Mouse (Mus musculus): ENCODE measurements around the gene Ccl5. TPM values are rescaled to one million over a fixed set of nuclear protein-coding genes. Genes with fewer than 3 reads are reported as not detected.
"Not testable (repeated sequence)": the region's sequence is repeated elsewhere in the genome, so short reads cannot be mapped to it uniquely, and the experiment has no call there.

Ccl5 gene
- polyA plus RNA-seq, 1 experiment from 2014 or later, result 1.8 TPM

DNA sequence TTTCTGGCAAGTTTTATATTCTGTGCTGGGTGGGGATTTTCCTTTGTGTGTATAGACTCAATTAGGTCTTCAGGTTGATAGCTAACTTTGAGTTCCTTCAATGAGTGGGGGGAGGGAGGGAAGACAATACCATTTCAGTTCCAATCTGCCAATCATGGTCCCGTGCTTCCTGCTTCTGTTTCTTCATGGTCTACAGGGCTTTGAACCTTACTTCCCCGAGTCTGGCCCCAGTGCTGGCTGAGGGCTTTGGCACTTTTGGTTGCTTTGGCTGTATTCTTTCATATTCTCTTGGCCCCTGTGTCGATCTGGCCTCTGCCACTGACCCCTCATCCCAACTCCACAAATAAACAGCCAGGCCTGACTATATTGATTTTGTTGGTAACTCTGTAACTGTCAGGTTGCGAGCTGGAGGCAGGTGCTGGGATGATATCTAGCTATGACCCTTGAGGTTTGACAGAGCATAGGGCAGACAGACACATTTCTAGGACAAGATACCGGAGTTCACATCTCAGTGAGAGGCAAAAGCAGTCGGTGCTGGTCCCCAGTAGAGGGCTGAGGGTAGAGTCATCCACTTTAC lies 32.1 kb upstream of the Ccl5 start:
- Histone ChIP-seq H3K9ac (ENCODE audit: low read depth, low read length) (no peak overlapping the region), H3K4me1 (replicated peaks; ENCODE audit: control insufficient read depth, insufficient read depth, low read length) (no peaks in the 10 kb centered on the region), H3K9me3 (ENCODE audit: control insufficient read depth) (no peaks in the 10 kb centered on the region), H3K27ac (ENCODE audit: low read depth, low read length) (no peak overlapping the region), H3K4me2 (replicated peaks; ENCODE audit: low read depth) (no peak overlapping the region), H3K36me3 (ENCODE audit: control insufficient read depth, insufficient read depth) (no peaks in the 10 kb centered on the region), H3K4me3 (ENCODE audit: low read depth, low read length) (no peak overlapping the region), H3K27me3 (replicated peaks; ENCODE audit: control insufficient read depth, insufficient read depth, low read length) (no peaks in the 10 kb centered on the region)
- WGBS, result 42% methylated on average over 6 of the region's 6 CpGs
- no peak for ATAC-seq
- TF ChIP-seq CTCF (IDR thresholded peaks at IDR 0.05; ENCODE audit: low read depth), result no peak

DNA sequence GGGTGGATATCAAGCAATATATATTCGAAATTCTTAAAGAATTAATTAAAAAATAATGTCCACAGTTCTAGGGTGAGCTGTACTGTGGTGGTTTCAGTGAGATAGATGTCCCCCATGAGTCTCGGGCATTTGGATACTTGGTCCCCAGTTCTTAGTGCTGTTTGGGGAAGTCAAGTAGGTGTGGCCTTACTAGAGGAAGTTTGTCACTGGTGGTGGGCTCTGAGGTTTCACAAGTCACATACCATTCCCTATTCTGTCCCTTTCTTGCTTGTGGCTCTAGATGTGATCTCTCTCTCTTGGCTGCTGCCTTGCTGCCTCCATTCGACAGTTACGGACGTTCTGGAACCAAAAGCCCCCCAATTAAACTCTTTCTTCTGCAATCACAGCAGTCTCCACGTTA lies 30.1 kb upstream of the Ccl5 start:
- Histone ChIP-seq H3K27ac (ENCODE audit: low read depth, low read length) (no peak overlapping the region), H3K9me3 (ENCODE audit: control insufficient read depth) (no peaks in the 10 kb centered on the region), H3K4me1 (replicated peaks; ENCODE audit: control insufficient read depth, insufficient read depth, low read length) (no peaks in the 10 kb centered on the region), H3K9ac (ENCODE audit: low read depth, low read length) (no peak overlapping the region), H3K36me3 (ENCODE audit: control insufficient read depth, insufficient read depth) (no peaks in the 10 kb centered on the region), H3K4me2 (replicated peaks; ENCODE audit: low read depth) (no peak overlapping the region), H3K27me3 (replicated peaks; ENCODE audit: control insufficient read depth, insufficient read depth, low read length) (no peaks in the 10 kb centered on the region), H3K4me3 (ENCODE audit: low read depth, low read length) (no peak overlapping the region)
- no peak for TF ChIP-seq CTCF (IDR thresholded peaks at IDR 0.05; ENCODE audit: low read depth)
- whole genome bisulfite sequencing, result 85% methylated on average over 6 of the region's 6 CpGs
- ATAC-seq, result no peak

DNA sequence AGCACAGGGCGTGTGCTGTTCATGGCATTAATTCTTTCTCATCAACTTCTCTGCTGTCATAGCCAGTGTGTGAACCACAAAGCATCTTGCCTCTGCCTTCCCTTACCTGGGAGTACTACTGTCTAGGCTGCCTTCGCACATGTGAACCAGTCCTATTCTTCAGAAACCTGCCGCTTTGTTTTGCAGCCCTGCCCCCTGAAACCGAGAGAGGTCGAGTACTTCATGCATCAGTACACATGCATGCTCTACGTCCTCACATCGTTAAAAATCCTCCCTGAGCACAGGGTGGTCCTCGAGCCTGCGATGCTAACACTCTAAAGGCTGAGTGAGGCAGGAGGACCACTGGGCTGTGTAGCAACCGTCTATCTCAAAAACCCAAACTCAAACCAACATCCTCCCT lies 26.8 kb upstream of the Ccl5 start:
- H3K9me3 ChIP-seq (ENCODE audit: control insufficient read depth), result no peaks in the 10 kb centered on the region
- H3K27ac ChIP-seq (ENCODE audit: low read depth, low read length), result no peak overlapping the region
- ATAC-seq, result no peak
- no peaks in the 10 kb centered on the region for H3K27me3 ChIP-seq (replicated peaks; ENCODE audit: control insufficient read depth, insufficient read depth, low read length)
- 78% methylated on average over 10 of the region's 10 CpGs for WGBS
- no peak overlapping the region for H3K4me3 ChIP-seq (ENCODE audit: low read depth, low read length)
- TF ChIP-seq CTCF (IDR thresholded peaks at IDR 0.05; ENCODE audit: low read depth), result no peak
- no peaks in the 10 kb centered on the region for H3K36me3 ChIP-seq (ENCODE audit: control insufficient read depth, insufficient read depth)
- H3K9ac ChIP-seq (ENCODE audit: low read depth, low read length), result no peak overlapping the region
- no peak overlapping the region for H3K4me2 ChIP-seq (replicated peaks; ENCODE audit: low read depth)
- H3K4me1 ChIP-seq (replicated peaks; ENCODE audit: control insufficient read depth, insufficient read depth, low read length), result no peaks in the 10 kb centered on the region

DNA sequence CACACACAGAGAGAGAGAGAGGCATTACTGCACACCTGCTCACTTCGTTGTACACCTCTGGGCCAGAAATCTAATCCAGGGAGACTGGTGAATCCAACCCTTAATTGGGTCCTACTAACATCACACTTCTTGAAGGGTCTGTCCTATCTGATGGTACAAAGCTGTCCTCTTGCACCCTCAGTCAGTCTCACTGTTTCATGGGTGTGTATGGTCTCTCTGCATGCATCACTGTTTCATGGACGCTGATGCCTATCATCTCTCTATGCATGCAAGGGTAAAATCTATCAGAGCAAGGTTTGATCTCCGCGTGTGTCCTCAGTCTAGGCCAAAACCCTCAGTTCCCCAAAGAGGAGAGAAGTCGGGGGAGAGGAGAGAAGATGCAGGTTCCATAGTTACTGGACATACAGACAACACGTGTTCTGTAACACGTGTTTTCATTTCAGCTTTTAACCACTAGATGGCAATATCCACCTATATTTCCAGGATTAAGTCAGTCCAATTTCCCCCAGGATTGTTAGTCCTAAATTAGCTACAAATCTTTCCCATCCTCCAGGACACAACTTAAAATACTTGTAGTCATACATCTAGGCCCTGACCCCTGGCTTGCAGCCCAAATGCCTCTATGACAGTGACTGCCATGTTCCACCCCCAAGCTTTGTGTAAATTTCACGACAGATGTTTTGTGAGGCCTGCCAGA lies 25.9 kb upstream of the Ccl5 start:
- 31% methylated on average over 8 of the region's 8 CpGs for WGBS
- Histone ChIP-seq H3K9me3 (ENCODE audit: control insufficient read depth) (no peaks in the 10 kb centered on the region), H3K27me3 (replicated peaks; ENCODE audit: control insufficient read depth, insufficient read depth, low read length) (no peaks in the 10 kb centered on the region), H3K4me3 (ENCODE audit: low read depth, low read length) (no peak overlapping the region), H3K4me1 (replicated peaks; ENCODE audit: control insufficient read depth, insufficient read depth, low read length) (no peaks in the 10 kb centered on the region), H3K4me2 (replicated peaks; ENCODE audit: low read depth) (no peak overlapping the region), H3K9ac (ENCODE audit: low read depth, low read length) (no peak overlapping the region), H3K36me3 (ENCODE audit: control insufficient read depth, insufficient read depth) (no peaks in the 10 kb centered on the region), H3K27ac (ENCODE audit: low read depth, low read length) (no peak overlapping the region)
- no peak for ATAC-seq
- peak; percentile 87 for TF ChIP-seq CTCF (IDR thresholded peaks at IDR 0.05; ENCODE audit: low read depth)

DNA sequence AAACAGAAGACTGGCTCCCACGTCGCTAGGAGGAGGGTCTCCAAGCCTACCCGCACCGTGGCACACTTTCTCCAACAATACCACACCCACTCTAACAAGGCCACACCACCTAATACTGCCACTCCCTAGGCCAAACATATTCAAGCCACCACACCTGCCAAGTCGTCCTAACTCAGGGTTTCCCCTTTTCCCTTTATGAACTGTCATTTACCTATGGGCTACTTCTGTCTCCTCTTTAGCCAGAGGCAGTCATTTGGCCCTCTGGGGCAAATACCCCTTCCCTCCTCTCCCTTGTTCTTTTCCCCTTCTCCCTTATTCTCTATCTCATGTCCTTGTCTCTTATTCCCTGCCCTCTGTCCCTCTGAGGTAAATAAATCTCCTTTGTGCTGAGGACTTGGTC lies 21.4 kb upstream of the Ccl5 start:
- Histone ChIP-seq H3K9ac (ENCODE audit: low read depth, low read length) (no peak overlapping the region), H3K27me3 (replicated peaks; ENCODE audit: control insufficient read depth, insufficient read depth, low read length) (no peaks in the 10 kb centered on the region), H3K9me3 (ENCODE audit: control insufficient read depth) (no peaks in the 10 kb centered on the region), H3K4me1 (replicated peaks; ENCODE audit: control insufficient read depth, insufficient read depth, low read length) (no peaks in the 10 kb centered on the region), H3K4me3 (ENCODE audit: low read depth, low read length) (no peak overlapping the region), H3K36me3 (ENCODE audit: control insufficient read depth, insufficient read depth) (no peaks in the 10 kb centered on the region), H3K4me2 (replicated peaks; ENCODE audit: low read depth) (no peak overlapping the region), H3K27ac (ENCODE audit: low read depth, low read length) (no peak overlapping the region)
- no peak for ATAC-seq
- WGBS, result 68% methylated on average over 5 of the region's 5 CpGs
- no peak for TF ChIP-seq CTCF (IDR thresholded peaks at IDR 0.05; ENCODE audit: low read depth)

DNA sequence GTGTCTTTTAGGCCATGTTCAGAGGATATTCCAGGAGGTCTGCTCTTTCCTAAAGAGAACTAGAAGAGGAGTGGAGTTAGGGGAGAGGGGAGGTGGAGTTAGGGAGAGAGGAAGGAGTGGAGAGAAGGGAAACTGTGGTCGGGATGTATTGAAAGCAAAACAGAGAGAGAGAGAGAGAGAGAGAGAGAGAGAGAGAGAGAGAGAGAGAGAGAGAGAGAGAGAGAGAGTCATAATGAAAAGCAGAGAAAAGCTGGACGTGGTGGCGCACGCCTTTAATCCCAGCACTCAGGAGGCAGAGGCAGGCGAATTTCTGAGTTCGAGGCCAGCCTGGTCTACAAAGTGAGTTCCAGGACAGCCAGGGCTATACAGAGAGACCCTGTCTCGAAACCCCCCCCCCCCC lies 20.7 kb upstream of the Ccl5 start:
- 70% methylated on average over 4 of the region's 7 CpGs for WGBS
- ATAC-seq; H3K4me2 ChIP-seq (replicated peaks; ENCODE audit: low read depth); H3K4me1 ChIP-seq (replicated peaks; ENCODE audit: control insufficient read depth, insufficient read depth, low read length); H3K36me3 ChIP-seq (ENCODE audit: control insufficient read depth, insufficient read depth); H3K27me3 ChIP-seq (replicated peaks; ENCODE audit: control insufficient read depth, insufficient read depth, low read length); H3K9me3 ChIP-seq (ENCODE audit: control insufficient read depth); H3K27ac ChIP-seq (ENCODE audit: low read depth, low read length); H3K4me3 ChIP-seq (ENCODE audit: low read depth, low read length); H3K9ac ChIP-seq (ENCODE audit: low read depth, low read length): not testable (repeated sequence)
